Mouse (Mus musculus) forebrain, embryonic 16.5 days (tissue): ENCODE results near the gene Spr. TPM values are rescaled to one million over a fixed set of nuclear protein-coding genes. Genes with fewer than 3 reads are reported as not detected.
A peak's percentile ranks its signal among the peaks of the same experiment; 100 is the strongest.
"Not testable (repeated sequence)": the region's sequence is repeated elsewhere in the genome, so short reads cannot be mapped to it uniquely, and the experiment has no call there.

Experiments
- ATAC-seq: fragments of 200-750 bp; cut with Nextera tagmentation; 2 replicates; pipeline ENCODE4 v1.8.0; 2017; ENCODE audit warnings: mild to moderate bottlenecking, moderate library complexity
- H3K27ac ChIP-seq: fragments of 300-500 bp; sonication (generic); 2 replicates; pipeline ENCODE4 v1.5.1; 2014; ENCODE audit warnings: low read length, control low read depth
- H3K27me3 ChIP-seq: fragments of 300-500 bp; sonication (generic); replicated peaks from 2 replicates; pipeline ENCODE4 v1.6.1; 2014; ENCODE audit warnings: low read length; ENCODE audit not compliant: control insufficient read depth, insufficient read depth
- H3K36me3 ChIP-seq: fragments of 300-500 bp; sonication (generic); 2 replicates; pipeline ENCODE4 v1.6.1; 2014; ENCODE audit not compliant: control insufficient read depth, insufficient read depth
- H3K4me1 ChIP-seq: fragments of 300-500 bp; sonication (generic); replicated peaks from 2 replicates; pipeline ENCODE4 v1.6.1; 2014; ENCODE audit warnings: low read length; ENCODE audit not compliant: control insufficient read depth, insufficient read depth
- H3K4me2 ChIP-seq: fragments of 300-500 bp; sonication (generic); 2 replicates; pipeline ENCODE4 v1.6.1; 2014; ENCODE audit warnings: mild to moderate bottlenecking, low read length, control low read depth
- H3K4me3 ChIP-seq: fragments of 300-500 bp; sonication (generic); replicated peaks from 2 replicates; pipeline ENCODE4 v1.5.1; 2014; ENCODE audit warnings: mild to moderate bottlenecking, low read length, control low read depth
- H3K9ac ChIP-seq: fragments of 300-500 bp; sonication (generic); replicated peaks from 2 replicates; pipeline ENCODE4 v1.6.1; 2014; ENCODE audit warnings: low read depth, low read length, control low read depth
- H3K9me3 ChIP-seq: fragments of 300-500 bp; sonication (generic); 2 replicates; pipeline ENCODE4 v1.6.1; 2016; ENCODE audit warnings: low read length; ENCODE audit not compliant: control insufficient read depth
- WGBS: fragments of 180-500 bp; shearing (Covaris S2); extraction: QIAGEN DNeasy Blood & Tissue Kit; methylation state at CpG from one replicate; pipeline ENCODE4 v1.1.7; 2014; 5-methylcytosine and 5-hydroxymethylcytosine counted together
- polyA plus RNA-seq: library from polyadenylated mRNA; unstranded; fragments of >200 nt; fragmentation: Nextera tagmentation; extraction: Ambion mirVana; gene quantifications from 2 replicates; pipeline ENCODE4 v1.2.1, GENCODE M21; 2015

Gene Spr
- polyA plus RNA-seq, 1 experiment from 2014 or later = 31.9 TPM

- Histone ChIP-seq H3K9ac (no peak overlapping the region), H3K4me2 (no peak overlapping the region), H3K36me3 (no peaks in the 10 kb centered on the region), H3K27ac (no peak overlapping the region), H3K4me1 (peaks cover 6% of the 10 kb centered on the region), H3K4me3 (no peak overlapping the region), H3K27me3 (no peaks in the 10 kb centered on the region), H3K9me3 (no peaks in the 10 kb centered on the region)
- WGBS = 94% methylated on average over 2 of the region's 2 CpGs
- no peak for ATAC-seq
Measured at GRCm38 (mm10) chr6:85139534-85139933, 2.0 kb upstream of the Spr start.

- not testable (repeated sequence) for ATAC-seq
Measured at GRCm38 (mm10) chr6:85136784-85137183, 782 bp downstream of the Spr start.

GRCm38 (mm10) chr6:85132794-85133193 lies 4.8 kb downstream of the Spr start:
- not testable (repeated sequence) for H3K9ac ChIP-seq, ATAC-seq, H3K4me3 ChIP-seq, H3K9me3 ChIP-seq, H3K27ac ChIP-seq, H3K36me3 ChIP-seq, H3K27me3 ChIP-seq, H3K4me2 ChIP-seq, H3K4me1 ChIP-seq
- 27% methylated on average over 3 of the region's 3 CpGs for WGBS

More at GRCm38 (mm10) chr6:85136784-85137183, 782 bp downstream of the Spr start:
- H3K4me2 ChIP-seq = peak overlapping the region; percentile 64
- not testable (repeated sequence) for H3K4me1 ChIP-seq, H3K27ac ChIP-seq, H3K9ac ChIP-seq, H3K27me3 ChIP-seq, H3K36me3 ChIP-seq, H3K9me3 ChIP-seq
- WGBS = 63% methylated on average over 7 of the region's 7 CpGs
- H3K4me3 ChIP-seq = peak overlapping the region; percentile 59

GRCm38 (mm10) chr6:85132237-85132636 lies 5.3 kb downstream of the Spr start:
- not testable (repeated sequence) for ATAC-seq, H3K4me3 ChIP-seq, H3K9ac ChIP-seq, H3K27ac ChIP-seq, H3K9me3 ChIP-seq, H3K4me2 ChIP-seq, H3K4me1 ChIP-seq, H3K27me3 ChIP-seq, H3K36me3 ChIP-seq
- WGBS = 91% methylated on average over 3 of the region's 3 CpGs

- Histone ChIP-seq H3K4me3 (no peak overlapping the region), H3K36me3 (no peaks in the 10 kb centered on the region), H3K9me3 (no peaks in the 10 kb centered on the region), H3K9ac (no peak overlapping the region), H3K4me2 (no peak overlapping the region), H3K27me3 (peaks cover 4% of the 10 kb centered on the region), H3K4me1 (peaks cover 2% of the 10 kb centered on the region), H3K27ac (no peak overlapping the region)
- WGBS = 8% methylated on average over 4 of the region's 4 CpGs
- ATAC-seq = peak; percentile 47; the same call in 1 of the 2 replicates
Measured at GRCm38 (mm10) chr6:85131673-85132072, 5.9 kb downstream of the Spr start.

GRCm38 (mm10) chr6:85117545-85118511 lies 19.7 kb downstream of the Spr start:
- 44% methylated on average over 8 of the region's 11 CpGs for WGBS
- not testable (repeated sequence) for H3K27ac ChIP-seq, H3K4me2 ChIP-seq, ATAC-seq, H3K27me3 ChIP-seq, H3K4me3 ChIP-seq, H3K4me1 ChIP-seq, H3K9ac ChIP-seq, H3K36me3 ChIP-seq, H3K9me3 ChIP-seq

GRCm38 (mm10) chr6:85105033-85105615 lies 32.4 kb downstream of the Spr start:
- Histone ChIP-seq H3K9me3 (no peaks in the 10 kb centered on the region), H3K27ac (no peak overlapping the region), H3K27me3 (no peaks in the 10 kb centered on the region), H3K9ac (no peak overlapping the region), H3K4me1 (no peaks in the 10 kb centered on the region), H3K36me3 (no peaks in the 10 kb centered on the region), H3K4me3 (no peak overlapping the region), H3K4me2 (no peak overlapping the region)
- ATAC-seq = no peak
- 87% methylated on average over 10 of the region's 10 CpGs for WGBS

- Histone ChIP-seq H3K4me3 (no peak overlapping the region), H3K4me1 (no peaks in the 10 kb centered on the region), H3K9ac (no peak overlapping the region), H3K4me2 (no peak overlapping the region), H3K36me3 (no peaks in the 10 kb centered on the region), H3K27ac (no peak overlapping the region), H3K27me3 (no peaks in the 10 kb centered on the region), H3K9me3 (no peaks in the 10 kb centered on the region)
- 86% methylated on average over 3 of the region's 3 CpGs for WGBS
- ATAC-seq = no peak
Measured at GRCm38 (mm10) chr6:85103321-85103720, 34.2 kb downstream of the Spr start.

GRCm38 (mm10) chr6:85096441-85096840 lies 41.1 kb downstream of the Spr start:
- no peak overlapping the region for H3K9ac ChIP-seq
- 71% methylated on average over 2 of the region's 2 CpGs for WGBS
- no peaks in the 10 kb centered on the region for H3K27me3 ChIP-seq
- no peak overlapping the region for H3K4me3 ChIP-seq
- H3K9me3 ChIP-seq = no peaks in the 10 kb centered on the region
- no peaks in the 10 kb centered on the region for H3K4me1 ChIP-seq
- no peaks in the 10 kb centered on the region for H3K36me3 ChIP-seq
- no peak overlapping the region for H3K27ac ChIP-seq
- H3K4me2 ChIP-seq = no peak overlapping the region
- no peak for ATAC-seq
